Mouse (Mus musculus) heart, adult 2 months (tissue): Measurements from ENCODE around the gene Xaf1.

Source experiments
- CTCF ChIP-seq: fragments of 200-600 bp; IDR thresholded peaks from 2 replicates; pipeline ENCODE4 v1.8.1; 2022; ENCODE audit warnings: antibody characterized with exemption, mild to moderate bottlenecking, moderate library complexity
- EP300 ChIP-seq: fragments of 200-500 bp; IDR thresholded peaks from 2 replicates; pipeline ENCODE4 v1.6.1; 2011; ENCODE audit warnings: low read depth, low read length, control low read depth; ENCODE audit not compliant: insufficient read depth
- POLR2A ChIP-seq: fragments of 200-500 bp; IDR thresholded peaks from 2 replicates; pipeline ENCODE4 v1.6.1; 2011; ENCODE audit warnings: mild to moderate bottlenecking, low read depth, low read length, control low read depth; ENCODE audit not compliant: insufficient read depth

DNA sequence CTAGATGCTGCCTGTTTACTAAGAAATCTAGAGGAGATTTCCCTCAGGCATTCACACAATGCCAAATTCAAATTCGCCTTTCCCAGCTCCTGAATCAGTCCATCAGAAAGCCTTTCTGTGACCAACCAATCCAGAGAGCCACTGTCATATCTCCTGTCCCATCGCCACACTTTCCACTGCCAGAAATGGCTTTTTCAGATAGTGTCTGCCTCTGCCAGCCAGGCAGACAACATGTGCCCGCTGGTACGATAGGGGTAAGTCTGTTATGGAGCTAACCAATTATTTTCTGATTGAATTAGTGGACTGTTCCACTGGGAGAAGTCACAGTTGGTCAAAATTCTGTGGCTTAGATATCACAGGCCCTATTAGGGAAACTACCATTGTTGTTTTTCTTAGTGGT lies 33.2 kb downstream of the Xaf1 start:
- no peak for TF ChIP-seq POLR2A
- TF ChIP-seq EP300 = no peak
- TF ChIP-seq CTCF = no peak
